Mouse (Mus musculus) hindbrain, embryonic 16.5 days (tissue): ENCODE data around the gene Wbp2nl. TPM values are rescaled to one million over a fixed set of nuclear protein-coding genes. Genes with fewer than 3 reads are reported as not detected.

Source experiments
- ATAC-seq: fragments of 200-750 bp; cut with Nextera tagmentation; 2 replicates; pipeline ENCODE4 v1.8.0; 2017; ENCODE audit warnings: moderate TSS enrichment, moderate library complexity
- H3K27ac ChIP-seq: fragments of 300-500 bp; sonication (generic); 2 replicates; pipeline ENCODE4 v1.5.1; 2014; ENCODE audit warnings: low read depth, mild to moderate bottlenecking, control low read depth, low read length, moderate library complexity
- H3K27me3 ChIP-seq: fragments of 300-500 bp; sonication (generic); replicated peaks from 2 replicates; pipeline ENCODE4 v1.6.1; 2014; ENCODE audit warnings: low read length; ENCODE audit not compliant: control insufficient read depth, insufficient read depth
- H3K36me3 ChIP-seq: fragments of 300-500 bp; sonication (generic); 2 replicates; pipeline ENCODE4 v1.6.1; 2014; ENCODE audit warnings: mild to moderate bottlenecking, low read length, moderate library complexity, mixed read lengths; ENCODE audit not compliant: control insufficient read depth, insufficient read depth
- H3K4me1 ChIP-seq: fragments of 300-500 bp; sonication (generic); 2 replicates; pipeline ENCODE4 v1.6.1; 2014; ENCODE audit warnings: low read depth, low read length; ENCODE audit not compliant: control insufficient read depth, insufficient read depth
- H3K4me2 ChIP-seq: fragments of 300-500 bp; sonication (generic); 2 replicates; pipeline ENCODE4 v1.6.1; 2014; ENCODE audit warnings: mild to moderate bottlenecking, low read length, control low read depth, moderate library complexity
- H3K4me3 ChIP-seq: fragments of 300-500 bp; sonication (generic); 2 replicates; pipeline ENCODE4 v1.5.1; 2014; ENCODE audit warnings: mild to moderate bottlenecking, low read length, control low read depth, moderate library complexity
- H3K9ac ChIP-seq: fragments of 300-500 bp; sonication (generic); 2 replicates; pipeline ENCODE4 v1.6.1; 2014; ENCODE audit warnings: low read depth, mild to moderate bottlenecking, control low read depth, low read length, moderate library complexity
- H3K9me3 ChIP-seq: fragments of 300-500 bp; sonication (generic); 2 replicates; pipeline ENCODE4 v1.6.1; 2014; ENCODE audit warnings: mild to moderate bottlenecking, low read length, moderate library complexity; ENCODE audit not compliant: control insufficient read depth
- WGBS: fragments of 180-500 bp; shearing (Covaris S2); extraction: QIAGEN DNeasy Blood & Tissue Kit; methylation state at CpG from one replicate; pipeline ENCODE4 v1.1.7; 2014; 5-methylcytosine and 5-hydroxymethylcytosine counted together
- polyA plus RNA-seq: library from polyadenylated mRNA; unstranded; fragments of >200 nt; fragmentation: Nextera tagmentation; extraction: Ambion mirVana; gene quantifications from 2 replicates; pipeline ENCODE4 v1.2.1, GENCODE M21; 2015

Gene Wbp2nl
- polyA plus RNA-seq, 1 experiment from 2014 or later, result 0.10 TPM

- Histone ChIP-seq H3K27ac (no peak overlapping the region), H3K4me1 (peaks cover 15% of the 10 kb centered on the region), H3K9ac (no peak overlapping the region), H3K27me3 (no peaks in the 10 kb centered on the region), H3K9me3 (no peaks in the 10 kb centered on the region), H3K4me2 (no peak overlapping the region), H3K36me3 (no peaks in the 10 kb centered on the region), H3K4me3 (no peak overlapping the region)
- WGBS, result 1% methylated on average over 5 of the region's 5 CpGs
- no peak for ATAC-seq
Observed at GRCm38 (mm10) chr15:82271201-82271600, 27.6 kb upstream of the Wbp2nl start.

GRCm38 (mm10) chr15:82272295-82272694 lies 26.5 kb upstream of the Wbp2nl start:
- no peaks in the 10 kb centered on the region for H3K9me3 ChIP-seq
- H3K27me3 ChIP-seq, result no peaks in the 10 kb centered on the region
- no peak overlapping the region for H3K27ac ChIP-seq
- H3K4me3 ChIP-seq, result no peak overlapping the region
- H3K4me1 ChIP-seq, result peaks cover 26% of the 10 kb centered on the region
- H3K4me2 ChIP-seq, result no peak overlapping the region
- 77% methylated on average over 6 of the region's 6 CpGs for WGBS
- no peaks in the 10 kb centered on the region for H3K36me3 ChIP-seq
- ATAC-seq, result no peak
- H3K9ac ChIP-seq, result no peak overlapping the region

GRCm38 (mm10) chr15:82274593-82274926 lies 24.2 kb upstream of the Wbp2nl start, which contains the start of gene Sept3:
Sept3 (plus strand) TSS chr15:82274893.
- Histone ChIP-seq H3K9me3 (no peaks in the 10 kb centered on the region), H3K4me3 (peak within 1 kb of the TSS; percentile 84), H3K36me3 (peaks cover 6% of the 10 kb centered on the region), H3K4me2 (peak within 1 kb of the TSS; percentile 67), H3K4me1 (peaks cover 31% of the 10 kb centered on the region), H3K27me3 (no peaks in the 10 kb centered on the region), H3K27ac (peak within 1 kb of the TSS; percentile 96), H3K9ac (peak within 1 kb of the TSS; percentile 92)
- ATAC-seq, result no peak
- WGBS, result 26% methylated on average over 6 of the region's 6 CpGs

GRCm38 (mm10) chr15:82274927-82275901 lies 23.5 kb upstream of the Wbp2nl start:
- Histone ChIP-seq H3K27ac (peak overlapping the region; percentile 96), H3K9me3 (no peaks in the 10 kb centered on the region), H3K9ac (peak overlapping the region; percentile 92), H3K4me3 (peak overlapping the region; percentile 84), H3K36me3 (peaks cover 12% of the 10 kb centered on the region), H3K27me3 (no peaks in the 10 kb centered on the region), H3K4me1 (peaks cover 31% of the 10 kb centered on the region), H3K4me2 (peak overlapping the region; percentile 67)
- ATAC-seq, result peak; percentile 72
- WGBS, result under 1% methylated on average over 48 of the region's 86 CpGs

GRCm38 (mm10) chr15:82277591-82277990 lies 21.2 kb upstream of the Wbp2nl start:
- Histone ChIP-seq H3K9ac (peak overlapping the region; percentile 35), H3K27ac (peak overlapping the region; percentile 39), H3K4me3 (peak overlapping the region; percentile 84), H3K27me3 (no peaks in the 10 kb centered on the region), H3K9me3 (no peaks in the 10 kb centered on the region), H3K4me1 (peaks cover 23% of the 10 kb centered on the region), H3K36me3 (peaks cover 25% of the 10 kb centered on the region), H3K4me2 (peak overlapping the region; percentile 67)
- no peak for ATAC-seq
- WGBS, result 64% methylated on average over 5 of the region's 5 CpGs

GRCm38 (mm10) chr15:82280638-82281037 lies 18.1 kb upstream of the Wbp2nl start:
- peaks cover 19% of the 10 kb centered on the region for H3K4me1 ChIP-seq
- ATAC-seq, result no peak
- WGBS, result 74% methylated on average over 4 of the region's 4 CpGs
- peaks cover 43% of the 10 kb centered on the region for H3K36me3 ChIP-seq
- H3K27me3 ChIP-seq, result no peaks in the 10 kb centered on the region
- no peak overlapping the region for H3K9ac ChIP-seq
- H3K9me3 ChIP-seq, result no peaks in the 10 kb centered on the region
- no peak overlapping the region for H3K4me3 ChIP-seq
- no peak overlapping the region for H3K4me2 ChIP-seq
- H3K27ac ChIP-seq, result no peak overlapping the region

GRCm38 (mm10) chr15:82286157-82286556 lies 12.6 kb upstream of the Wbp2nl start:
- Histone ChIP-seq H3K4me2 (no peak overlapping the region), H3K27ac (no peak overlapping the region), H3K27me3 (no peaks in the 10 kb centered on the region), H3K9ac (no peak overlapping the region), H3K36me3 (peaks cover 63% of the 10 kb centered on the region), H3K4me3 (no peak overlapping the region), H3K4me1 (no peaks in the 10 kb centered on the region), H3K9me3 (no peaks in the 10 kb centered on the region)
- ATAC-seq, result no peak
- 73% methylated on average over 12 of the region's 12 CpGs for whole genome bisulfite sequencing

GRCm38 (mm10) chr15:82290252-82290651 lies 8.5 kb upstream of the Wbp2nl start:
- Histone ChIP-seq H3K27ac (no peak overlapping the region), H3K4me3 (no peak overlapping the region), H3K36me3 (peaks cover 45% of the 10 kb centered on the region), H3K27me3 (no peaks in the 10 kb centered on the region), H3K4me1 (peaks cover 15% of the 10 kb centered on the region), H3K4me2 (no peak overlapping the region), H3K9ac (no peak overlapping the region), H3K9me3 (no peaks in the 10 kb centered on the region)
- 84% methylated on average over 7 of the region's 7 CpGs for WGBS
- ATAC-seq, result no peak

- H3K27me3 ChIP-seq, result no peaks in the 10 kb centered on the region
- peaks cover 15% of the 10 kb centered on the region for H3K4me1 ChIP-seq
- peak overlapping the region; percentile 70 for H3K27ac ChIP-seq
- H3K4me3 ChIP-seq, result no peak overlapping the region
- no peaks in the 10 kb centered on the region for H3K9me3 ChIP-seq
- 10% methylated on average over 5 of the region's 5 CpGs for WGBS
- peak overlapping the region; percentile 41 for H3K4me2 ChIP-seq
- H3K9ac ChIP-seq, result peak overlapping the region; percentile 17; the same call in 1 of the 2 replicates
- peak; percentile 29 for ATAC-seq
- H3K36me3 ChIP-seq, result peaks cover 32% of the 10 kb centered on the region
Observed at GRCm38 (mm10) chr15:82292851-82293250, 5.9 kb upstream of the Wbp2nl start.
